Mouse (Mus musculus): ENCODE results near the gene Slc16a14.

The Slc16a14 gene

DNA sequence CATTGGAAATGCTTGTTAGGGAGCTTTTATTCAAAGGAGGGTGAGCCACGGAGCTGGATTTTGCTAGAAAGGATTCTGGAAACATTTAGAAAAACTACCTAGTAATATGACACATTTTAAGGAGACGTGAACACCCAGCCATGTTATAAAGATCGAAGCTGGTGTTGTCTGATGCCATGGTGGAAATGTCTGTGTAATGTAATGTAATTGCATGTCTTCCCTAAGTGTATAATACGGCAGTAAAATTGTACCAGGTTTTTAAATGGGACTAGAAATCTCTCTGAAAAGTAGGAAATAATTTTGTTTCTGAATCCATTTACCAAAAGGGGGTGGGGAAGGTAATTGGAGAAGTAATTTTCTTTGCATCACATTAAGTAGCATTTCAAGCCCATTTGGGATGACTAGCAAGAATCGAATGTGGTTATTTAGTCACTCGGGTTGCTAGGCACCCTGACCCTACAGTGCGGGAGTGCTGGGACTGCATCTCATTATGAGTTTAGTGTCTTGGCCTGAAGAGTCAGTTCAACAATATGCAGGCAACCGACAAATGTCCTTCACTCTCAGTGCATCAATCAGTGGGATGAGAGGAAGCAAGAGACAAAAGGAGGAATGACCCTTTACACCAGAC is 24.6 kb downstream of the Slc16a14 start:
- no peak for DNase-seq (ENCODE audit: low spot score)

DNA sequence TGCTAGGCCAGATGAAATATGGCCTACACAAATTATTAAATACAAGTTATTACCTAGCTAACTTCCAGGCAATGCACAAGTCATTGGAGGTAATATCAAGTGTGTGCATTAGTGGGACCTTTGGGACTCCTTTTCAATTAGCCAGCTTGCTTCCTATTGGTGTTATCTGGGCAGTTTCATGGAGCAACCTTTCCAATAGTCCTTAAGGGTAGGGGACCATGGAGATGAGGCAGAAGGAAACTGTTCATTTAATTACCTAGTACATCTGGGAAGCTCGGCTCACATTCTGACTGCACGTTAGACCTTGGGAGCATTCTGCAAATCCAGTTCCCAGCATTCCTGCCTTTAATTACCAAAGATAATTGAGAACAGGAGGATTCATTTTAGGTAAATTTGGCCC is 30.5 kb downstream of the Slc16a14 start:
- no peak for DNase-seq (ENCODE audit: low spot score)

DNA sequence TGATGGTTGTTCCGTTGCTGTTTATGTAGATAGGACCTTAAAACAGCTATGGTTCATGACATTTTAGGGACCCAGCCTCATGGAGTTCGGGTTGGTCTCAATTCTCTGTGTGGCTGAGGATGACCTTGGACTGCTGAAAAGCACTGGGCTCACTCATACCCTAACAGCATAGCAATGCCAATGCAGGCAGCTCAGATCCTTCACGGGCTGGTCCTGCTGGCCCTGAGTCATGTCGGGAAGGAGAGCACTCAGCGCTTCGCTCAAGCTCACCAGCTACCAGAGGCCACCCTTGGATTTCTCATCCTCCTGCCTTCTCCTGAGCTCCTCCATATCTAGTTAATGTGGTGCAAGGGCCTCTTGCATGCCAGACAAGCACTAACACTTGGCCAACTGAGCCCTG is 35.8 kb downstream of the Slc16a14 start:
- DNase-seq (ENCODE audit: low spot score) = no peak

DNA sequence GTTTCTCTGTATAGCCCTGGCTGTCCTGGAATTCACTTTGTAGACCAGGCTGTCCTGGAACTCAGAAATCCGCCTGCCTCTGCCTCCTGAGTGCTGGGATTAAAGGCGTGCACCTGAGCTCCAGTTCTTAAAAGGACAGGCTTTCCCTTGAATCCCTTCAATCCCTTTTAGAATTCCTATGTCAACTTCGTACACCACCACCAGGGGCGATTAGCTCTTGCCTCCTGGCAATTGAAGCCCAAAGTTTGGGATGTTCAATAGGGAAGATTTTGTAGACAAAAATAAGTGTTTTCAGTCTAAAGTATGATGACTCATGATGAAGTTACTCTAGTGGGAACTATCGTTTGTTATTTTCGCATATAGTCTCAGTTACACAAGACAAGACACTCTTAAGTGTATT is 37.6 kb downstream of the Slc16a14 start:
- no peak for DNase-seq (ENCODE audit: low spot score)

DNA sequence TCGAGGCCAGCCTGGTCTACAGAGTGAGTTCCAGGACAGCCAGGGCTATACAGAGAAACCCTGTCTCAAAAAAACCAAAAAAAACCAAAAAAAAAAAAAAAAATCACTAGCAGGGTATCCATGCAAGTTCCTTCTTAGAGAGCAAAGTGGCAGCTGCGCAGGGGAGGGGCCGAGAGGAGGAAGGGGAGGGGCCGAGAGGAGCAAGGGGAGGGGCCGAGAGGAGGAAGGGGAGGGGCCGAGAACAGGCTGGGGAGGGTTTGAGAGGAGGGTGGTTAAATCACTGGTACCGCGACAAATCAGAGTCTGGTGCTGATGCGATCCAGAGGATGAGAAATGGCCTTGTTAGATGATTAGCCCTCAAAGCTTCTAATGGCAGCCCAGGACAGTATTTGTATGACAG is 43.2 kb downstream of the Slc16a14 start:
- DNase-seq (ENCODE audit: low spot score) = no peak

DNA sequence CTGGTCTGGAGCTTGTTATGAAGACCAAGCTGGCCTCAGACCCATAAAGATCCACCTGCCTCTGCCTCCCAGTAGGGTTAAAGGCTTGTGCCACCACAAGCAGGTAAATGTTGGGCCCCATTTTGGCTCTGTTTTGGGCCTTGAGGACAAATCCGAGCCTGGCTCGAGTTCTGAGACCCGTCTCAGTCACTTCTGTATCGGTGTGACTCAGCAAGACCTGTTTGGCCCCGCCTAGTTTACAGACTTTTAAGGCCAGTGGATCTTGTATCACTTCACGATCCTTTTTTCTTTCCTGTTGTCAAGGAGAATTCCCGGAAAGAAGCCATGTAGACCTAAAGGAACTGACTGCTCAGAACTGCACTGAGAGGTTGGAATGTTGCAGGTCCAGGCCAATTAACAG is 44.4 kb downstream of the Slc16a14 start:
- DNase-seq (ENCODE audit: low spot score) = no peak

DNA sequence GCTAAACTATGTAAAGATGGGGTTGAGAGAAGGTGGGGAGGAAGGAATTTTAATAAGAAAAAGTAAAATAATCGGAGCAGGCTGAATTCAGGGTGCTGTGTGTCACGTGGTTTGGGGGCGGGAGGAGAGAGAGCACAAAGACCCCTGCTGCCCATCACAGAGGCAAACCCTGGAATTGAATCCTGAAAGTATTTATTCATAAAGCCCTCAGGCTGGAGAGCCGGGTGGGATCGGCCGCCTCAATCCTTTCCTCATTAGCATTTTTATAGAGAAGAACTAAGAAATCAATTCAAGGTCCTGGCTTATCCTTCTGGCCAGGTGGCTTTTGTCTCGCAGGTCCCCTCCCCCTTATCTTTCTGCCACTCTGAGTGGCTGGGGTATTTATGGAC is 44.9 kb downstream of the Slc16a14 start:
- no peak for DNase-seq (ENCODE audit: low spot score)

DNA sequence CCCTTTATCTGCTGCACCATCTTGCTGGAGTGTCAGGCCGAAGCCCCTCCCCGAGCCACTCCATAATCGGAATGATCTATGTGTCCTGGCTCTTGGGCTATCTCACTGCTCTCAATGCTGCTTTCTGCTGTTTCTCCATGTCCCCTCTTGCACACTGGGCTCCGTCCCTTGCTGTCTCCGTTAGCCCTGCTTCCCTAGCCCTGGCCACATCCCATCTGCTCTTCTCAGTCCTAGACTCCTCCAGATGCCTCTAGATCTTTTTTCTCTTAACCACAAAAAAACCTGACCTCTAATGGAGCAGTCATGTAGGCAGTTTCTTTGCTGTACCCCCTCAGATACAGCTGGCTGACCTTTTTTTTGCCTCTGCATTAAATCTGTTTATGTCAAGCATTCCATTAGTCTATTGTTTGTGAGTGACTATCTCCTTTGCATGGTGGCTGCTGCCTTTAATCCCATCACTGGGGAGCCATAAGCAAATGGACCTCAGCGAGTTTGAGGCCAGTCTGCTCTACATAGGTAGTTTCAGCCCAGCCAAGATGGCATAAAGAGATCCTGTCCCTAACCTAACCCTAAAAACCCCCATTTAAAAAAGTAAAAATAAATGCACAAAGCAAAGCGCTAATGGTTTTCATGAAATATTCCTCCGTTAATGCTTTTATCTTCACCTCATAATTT is 45.5 kb downstream of the Slc16a14 start:
- DNase-seq (ENCODE audit: low spot score) = no peak

DNA sequence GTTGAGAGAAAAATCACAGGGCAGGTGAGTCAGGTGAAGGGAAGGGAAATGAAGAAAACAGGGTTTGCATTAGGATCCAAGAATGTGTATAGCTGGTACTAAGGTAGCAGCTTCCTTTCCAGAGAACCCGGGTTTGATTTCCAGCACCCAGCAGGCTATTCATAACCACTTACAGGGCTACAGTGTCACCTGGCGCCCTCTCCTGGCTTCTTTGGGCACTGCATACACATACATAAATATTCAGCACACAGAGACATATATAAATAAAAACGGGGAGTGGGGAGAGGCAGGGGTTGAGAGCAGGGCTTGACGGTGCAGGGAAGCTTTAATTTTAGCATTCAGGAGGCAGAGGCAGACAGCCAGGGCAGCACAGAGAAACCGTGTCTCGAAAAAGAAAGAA is 49.0 kb downstream of the Slc16a14 start:
- no peak for DNase-seq (ENCODE audit: low spot score)

DNA sequence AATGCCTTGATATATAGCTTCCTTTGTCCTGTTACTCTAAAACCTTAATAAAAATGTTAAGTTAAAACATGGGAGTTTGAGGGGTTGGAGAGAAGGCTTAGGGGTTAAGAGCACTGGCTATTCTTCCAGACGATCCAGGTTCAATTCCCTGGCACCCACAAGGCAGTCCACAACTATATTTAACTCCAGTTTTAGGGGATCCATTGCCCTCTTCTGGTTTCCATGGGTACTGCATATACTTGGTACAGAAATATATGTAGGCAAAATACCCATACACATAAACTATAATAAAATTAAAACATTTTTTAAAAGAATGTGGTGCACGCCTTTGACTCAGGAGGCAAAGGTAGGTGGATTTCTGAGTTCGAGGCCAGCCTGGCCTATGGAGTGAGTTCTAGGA is 49.8 kb downstream of the Slc16a14 start:
- DNase-seq (ENCODE audit: low spot score) = no peak

DNA sequence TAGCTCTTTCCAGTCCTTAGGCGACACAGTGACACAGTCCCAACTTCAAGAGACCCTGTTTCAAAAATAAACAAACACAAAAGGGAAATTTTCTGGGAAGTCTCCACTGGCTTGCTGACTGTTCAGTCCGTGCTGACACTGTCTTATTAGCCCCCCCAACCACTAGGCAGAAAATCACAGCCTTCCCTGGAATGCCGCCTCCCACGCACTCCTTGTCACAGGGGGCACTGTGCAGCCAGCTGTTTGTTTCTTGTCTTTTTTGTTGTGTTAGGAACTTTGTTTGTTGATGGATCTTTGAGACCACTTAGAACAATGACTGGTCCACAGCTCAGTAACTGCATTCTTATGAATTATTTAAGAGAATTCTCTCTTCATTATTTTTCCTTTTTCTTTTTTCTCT is 51.0 kb downstream of the Slc16a14 start:
- DNase-seq (ENCODE audit: low spot score) = no peak

DNA sequence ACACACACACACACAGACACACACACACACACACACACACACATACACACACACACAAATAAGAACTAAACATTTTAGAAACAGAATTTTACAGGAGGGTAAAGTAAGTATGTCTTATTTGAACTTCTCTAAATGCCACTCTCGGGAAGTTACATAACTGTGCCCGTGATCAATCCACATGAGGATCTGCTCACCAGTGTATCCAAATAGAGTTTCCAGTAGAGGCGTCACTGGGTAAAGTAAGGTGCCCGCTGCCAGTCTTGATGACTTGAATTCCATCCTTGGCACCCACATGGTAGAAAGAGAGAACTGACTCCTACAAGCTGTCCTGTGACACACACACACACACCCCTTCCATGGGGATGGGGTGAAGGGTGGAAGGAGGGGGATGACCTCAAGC is 52.0 kb downstream of the Slc16a14 start:
- no peak for DNase-seq (ENCODE audit: low spot score)

DNA sequence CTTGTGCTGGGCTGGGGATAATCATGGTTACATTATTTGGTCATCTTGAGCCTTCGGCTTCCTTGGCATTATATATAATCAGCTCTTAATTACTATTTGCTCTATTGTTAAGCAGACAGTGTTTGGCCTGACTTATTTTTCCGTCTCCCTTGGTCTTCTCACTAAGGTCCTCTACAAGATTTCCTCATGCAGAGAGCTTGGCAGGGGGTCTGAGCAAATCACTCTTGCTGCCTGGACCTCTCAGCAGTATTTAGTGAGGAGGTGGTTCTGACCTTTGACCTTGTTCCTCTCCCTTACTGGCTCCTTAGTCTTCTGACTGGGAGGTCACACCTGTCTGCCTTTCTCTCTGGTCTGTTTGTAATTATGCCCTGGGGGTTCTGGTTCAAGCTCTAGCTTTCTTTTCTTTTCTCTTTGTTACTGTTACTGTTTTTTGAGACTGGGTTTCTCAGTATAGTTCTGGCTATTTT is 52.8 kb downstream of the Slc16a14 start:
- no peak for DNase-seq (ENCODE audit: low spot score)

DNA sequence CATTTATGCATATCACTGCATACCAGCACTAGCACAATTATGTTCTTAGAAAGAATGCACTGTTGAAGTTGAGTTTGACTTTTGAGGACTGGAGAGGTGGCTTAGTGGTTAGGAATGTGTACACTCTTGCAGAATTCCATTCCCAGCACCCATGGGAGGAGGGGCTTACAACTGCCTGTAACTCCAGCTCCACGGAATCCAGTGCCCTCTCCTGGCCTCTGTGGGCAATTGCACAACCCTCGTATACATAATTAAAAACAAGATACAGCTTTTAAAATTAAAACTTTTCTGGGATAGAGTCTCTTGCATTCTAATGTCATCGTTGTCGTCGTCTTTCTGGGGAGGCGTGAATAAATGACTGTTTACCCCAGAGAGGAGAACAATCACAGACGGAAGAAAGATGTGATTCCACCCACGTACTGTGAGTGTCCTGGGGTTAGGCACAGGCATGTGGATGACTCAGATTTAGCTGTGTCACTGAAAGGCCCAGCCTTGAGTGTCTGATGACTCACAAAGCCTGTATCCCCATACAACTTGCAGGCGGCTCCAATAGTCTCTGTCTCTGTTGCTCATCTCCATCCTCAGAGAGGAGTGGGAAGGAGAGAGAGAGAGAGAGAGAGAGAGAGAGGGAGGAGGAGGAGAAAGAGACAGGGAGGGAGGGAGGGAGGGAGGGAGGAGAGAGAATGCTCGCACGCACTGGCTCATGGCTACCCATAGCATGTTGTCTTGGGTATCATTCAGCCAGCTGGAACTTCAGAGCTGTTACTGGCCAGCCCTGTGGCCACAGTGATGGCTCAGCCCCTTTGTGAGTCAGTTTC is 53.5 kb downstream of the Slc16a14 start:
- peak; percentile 37 for DNase-seq (ENCODE audit: low spot score)

DNA sequence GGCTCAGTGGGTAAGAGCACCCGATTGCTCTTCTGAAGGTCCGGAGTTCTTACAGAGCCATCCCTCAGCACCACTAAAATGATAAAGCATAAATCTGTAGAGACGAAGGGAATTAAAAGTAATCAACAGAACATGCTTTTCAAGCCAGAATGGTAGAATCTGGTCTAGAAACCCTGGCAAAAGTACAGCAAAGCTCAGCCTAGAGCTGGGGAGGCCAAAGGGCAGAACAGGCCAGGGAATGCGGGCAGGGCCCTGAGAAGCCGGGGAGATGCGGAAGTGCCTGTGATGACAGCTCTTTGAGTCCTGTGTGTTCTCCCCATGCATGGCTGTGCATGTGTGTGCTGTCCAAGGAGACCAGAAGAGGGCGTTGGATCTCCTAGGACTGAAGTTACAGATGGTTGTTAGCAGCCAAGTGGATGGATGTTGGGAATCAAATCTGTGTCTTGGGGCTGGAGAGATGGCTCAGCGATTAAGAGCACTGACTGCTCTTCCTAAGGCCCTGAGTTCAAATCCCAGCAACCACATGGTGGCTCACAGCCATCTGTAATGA is 55.3 kb downstream of the Slc16a14 start:
- no peak for DNase-seq (ENCODE audit: low spot score)

DNA sequence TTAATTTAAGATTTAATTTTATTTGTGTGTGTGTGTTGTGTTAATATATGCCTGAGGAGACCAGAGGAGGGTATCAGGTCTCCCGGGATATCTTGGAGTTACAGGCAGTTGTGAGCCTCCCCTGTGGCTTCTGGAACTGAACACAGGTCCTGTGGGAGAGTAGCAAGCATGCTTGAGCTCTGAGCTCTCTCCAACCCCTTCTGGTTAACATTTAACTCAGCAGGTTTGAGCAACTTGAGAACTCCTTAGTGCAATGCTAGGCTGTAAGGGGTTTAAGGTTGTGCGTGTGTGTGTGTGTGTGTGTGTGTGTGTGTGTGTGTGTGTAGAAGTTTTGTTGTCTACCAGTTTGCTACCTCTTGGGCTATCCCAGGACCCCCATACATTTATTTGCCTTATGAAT is 57.3 kb downstream of the Slc16a14 start:
- DNase-seq (ENCODE audit: low spot score) = no peak

DNA sequence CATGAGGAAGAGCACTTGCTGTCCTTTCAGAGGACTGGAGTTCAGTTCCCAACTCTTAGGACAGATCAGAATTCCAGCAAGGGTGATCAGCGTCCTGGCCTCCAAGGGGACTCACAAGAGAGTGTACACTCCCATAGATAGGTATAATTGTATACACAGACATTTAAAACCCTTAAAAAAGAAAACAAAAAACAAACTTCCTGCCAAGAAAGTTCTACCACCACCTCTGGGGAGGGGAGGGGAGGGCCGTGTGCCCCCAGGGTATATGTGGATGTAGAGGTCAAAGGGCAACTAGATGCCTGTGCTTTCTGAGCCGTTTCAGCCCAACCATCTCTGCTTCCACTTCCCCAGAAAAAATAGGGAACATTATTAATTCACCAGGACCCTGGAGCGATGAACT is 62.0 kb downstream of the Slc16a14 start:
- no peak for DNase-seq (ENCODE audit: low spot score)

DNA sequence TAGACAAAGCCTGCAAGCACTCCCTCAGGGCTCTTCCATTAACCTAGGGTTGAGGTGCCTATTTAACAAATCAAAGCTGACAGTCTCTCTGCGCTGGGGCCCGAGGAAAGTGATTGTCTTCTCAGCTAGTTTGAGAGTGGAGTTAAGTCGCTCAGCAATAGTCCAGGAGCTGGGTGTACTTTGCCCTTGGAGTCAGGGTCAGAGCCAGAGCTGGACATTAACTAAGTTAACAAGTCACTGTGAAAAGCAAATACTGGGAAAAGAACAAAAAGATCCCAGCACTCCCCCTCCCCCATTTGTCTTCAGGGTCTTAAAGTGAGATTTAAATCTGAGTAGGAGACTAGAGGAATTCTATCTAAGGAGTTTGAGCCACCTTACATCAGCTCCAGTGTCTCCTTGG is 62.8 kb downstream of the Slc16a14 start:
- DNase-seq (ENCODE audit: low spot score) = no peak

DNA sequence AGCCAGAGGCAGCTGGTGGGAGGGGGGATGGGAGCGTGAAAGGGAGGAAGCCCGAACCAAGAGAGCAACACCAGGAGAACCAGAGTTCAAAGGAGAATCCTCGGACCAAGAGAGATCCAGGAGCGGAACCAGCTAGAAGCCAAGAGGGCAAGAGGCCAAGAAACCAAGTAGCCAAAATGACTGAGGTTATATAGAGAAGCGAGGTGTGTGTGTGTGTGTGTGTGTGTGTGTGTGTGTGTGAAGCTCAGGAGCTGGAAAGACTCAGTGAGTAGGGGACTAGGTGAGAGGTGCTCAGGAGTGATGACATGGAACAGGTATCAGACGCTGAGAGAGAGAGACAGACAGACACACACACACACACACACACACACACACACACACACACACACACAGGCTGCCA is 63.8 kb downstream of the Slc16a14 start:
- DNase-seq (ENCODE audit: low spot score) = no peak

DNA sequence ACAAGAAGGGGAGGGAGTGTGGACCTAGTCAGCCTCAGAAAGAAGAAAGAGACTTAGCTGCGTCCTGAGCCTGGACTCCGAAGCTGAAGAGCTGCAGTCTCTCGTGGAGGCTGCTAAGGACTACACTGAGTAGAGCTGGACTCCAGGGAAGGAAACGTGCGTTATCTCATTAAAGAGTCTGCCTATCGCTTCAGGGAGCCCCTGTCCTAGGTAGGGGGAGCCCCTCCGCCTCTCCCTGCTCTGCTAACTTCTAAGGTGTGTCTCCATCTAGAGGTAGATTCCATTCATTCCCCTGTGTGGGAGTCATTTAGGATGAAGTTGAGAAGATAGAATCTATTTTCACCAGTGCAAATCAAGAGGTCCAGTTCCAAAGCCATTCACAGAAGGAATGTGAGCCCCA is 65.4 kb downstream of the Slc16a14 start:
- DNase-seq (ENCODE audit: low spot score) = peak; percentile 32

DNA sequence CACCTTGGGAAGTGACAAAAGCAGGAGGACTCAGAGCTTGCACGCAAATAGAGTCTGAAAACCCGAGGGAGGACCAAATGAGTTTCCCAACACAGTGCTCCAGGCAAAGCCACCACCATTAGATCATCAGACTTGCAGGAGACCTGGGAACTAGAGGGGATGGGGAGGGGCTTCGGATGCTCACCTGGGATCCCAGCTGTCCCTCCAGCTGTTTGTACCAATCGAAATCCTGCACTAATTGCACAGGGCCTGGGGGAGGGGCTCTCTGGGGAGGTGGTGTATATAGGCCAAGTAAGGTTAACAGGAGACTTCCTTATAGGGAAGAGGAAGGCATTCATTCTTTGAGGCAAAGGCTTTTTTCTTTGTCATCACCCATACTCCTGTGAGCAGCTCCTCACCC is 66.1 kb downstream of the Slc16a14 start:
- DNase-seq (ENCODE audit: low spot score) = no peak

DNA sequence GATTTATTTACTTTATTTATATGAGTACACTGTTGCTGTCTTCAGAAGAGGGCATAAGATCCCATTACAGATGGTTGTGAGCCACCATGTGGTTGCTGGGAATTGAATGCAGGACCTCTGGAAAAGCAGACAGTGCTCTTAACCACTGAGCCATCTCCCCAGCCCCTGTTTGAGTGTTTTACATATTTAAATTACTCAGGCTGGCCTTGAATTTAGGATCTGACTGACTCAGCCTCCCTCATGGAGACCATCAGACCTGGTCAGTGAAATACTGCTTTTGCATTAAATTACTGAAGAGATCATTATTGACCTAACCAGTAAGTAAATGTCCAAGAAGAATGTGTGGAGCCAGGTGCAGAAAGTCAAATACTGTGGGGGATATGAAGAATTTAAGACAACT is 66.6 kb downstream of the Slc16a14 start:
- no peak for DNase-seq (ENCODE audit: low spot score)

DNA sequence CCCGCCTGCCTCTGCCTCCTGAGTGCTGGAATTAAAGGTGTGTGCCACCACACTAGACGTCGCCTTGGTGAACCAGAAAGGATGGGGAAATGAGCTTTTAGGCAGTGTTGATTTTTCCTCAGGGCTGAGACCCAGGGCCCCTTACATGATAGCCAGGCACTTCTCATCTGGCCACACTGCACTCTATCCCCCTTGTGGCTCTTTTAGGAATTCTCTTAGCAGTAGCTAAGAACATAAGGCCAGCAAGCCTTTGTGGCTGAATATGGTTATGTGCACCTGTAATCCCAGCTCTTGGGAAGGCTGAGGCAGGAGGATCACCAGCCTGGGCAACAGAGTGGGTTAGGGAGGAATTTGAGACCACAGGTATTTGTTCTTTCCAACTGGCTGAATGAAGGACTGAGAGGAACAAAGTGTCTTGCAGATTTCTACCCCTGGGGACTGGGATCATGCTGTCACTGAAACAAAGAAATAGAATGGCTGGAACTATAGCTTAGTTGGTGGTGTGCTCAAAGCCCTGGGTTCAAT is 68.2 kb downstream of the Slc16a14 start:
- DNase-seq (ENCODE audit: low spot score) = no peak

Measured in urinary bladder, postnatal 14 days (tissue).